Mouse (Mus musculus): ENCODE measurements around the gene Pola1.

Gene Pola1

DNA sequence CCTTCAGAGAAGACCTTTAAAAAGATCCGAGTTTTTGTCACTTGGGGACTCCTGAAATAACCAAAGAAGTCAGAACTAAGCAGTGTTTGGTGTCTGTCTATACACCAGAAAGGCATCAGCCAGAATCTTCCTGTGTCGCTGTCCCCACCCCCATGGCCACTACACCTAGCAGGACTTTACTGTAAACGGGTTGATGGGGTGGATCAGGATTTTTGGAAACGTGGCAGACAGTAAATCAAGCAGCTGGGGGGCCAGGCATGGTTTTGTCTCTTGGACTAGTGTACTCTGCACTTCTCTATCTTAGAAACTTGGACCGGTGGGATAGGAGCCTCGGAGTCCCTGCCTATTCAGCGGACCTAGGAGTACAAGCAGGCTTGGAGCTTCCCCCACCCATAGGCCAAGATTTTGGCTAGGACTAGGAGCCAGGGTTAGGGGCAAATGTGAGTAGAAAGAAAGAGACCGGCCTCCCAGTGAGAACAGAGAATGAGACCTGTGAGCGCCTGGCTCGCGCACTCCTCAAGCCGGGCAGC, 342.0 kb downstream of the Pola1 start:
- in situ Hi-C loops (cut with MseI, MboI) = no loop called here

DNA sequence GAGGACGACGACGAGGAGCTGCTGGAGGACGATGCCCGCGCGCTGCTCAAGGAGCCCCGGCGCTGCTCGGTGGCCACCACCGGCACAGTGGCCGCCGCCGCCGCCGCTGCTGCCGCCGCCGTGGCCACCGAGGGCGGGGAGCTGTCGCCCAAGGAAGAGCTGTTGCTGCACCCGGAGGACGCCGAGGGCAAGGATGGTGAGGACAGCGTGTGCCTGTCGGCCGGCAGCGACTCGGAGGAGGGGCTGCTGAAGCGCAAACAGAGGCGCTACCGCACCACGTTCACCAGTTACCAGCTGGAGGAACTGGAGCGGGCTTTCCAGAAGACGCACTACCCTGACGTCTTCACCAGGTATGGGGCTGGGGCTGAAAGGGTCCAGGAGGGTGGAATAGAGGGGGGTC, 342.9 kb downstream of the Pola1 start:
- in situ Hi-C loops (cut with MseI, MboI) = no loop called here

DNA sequence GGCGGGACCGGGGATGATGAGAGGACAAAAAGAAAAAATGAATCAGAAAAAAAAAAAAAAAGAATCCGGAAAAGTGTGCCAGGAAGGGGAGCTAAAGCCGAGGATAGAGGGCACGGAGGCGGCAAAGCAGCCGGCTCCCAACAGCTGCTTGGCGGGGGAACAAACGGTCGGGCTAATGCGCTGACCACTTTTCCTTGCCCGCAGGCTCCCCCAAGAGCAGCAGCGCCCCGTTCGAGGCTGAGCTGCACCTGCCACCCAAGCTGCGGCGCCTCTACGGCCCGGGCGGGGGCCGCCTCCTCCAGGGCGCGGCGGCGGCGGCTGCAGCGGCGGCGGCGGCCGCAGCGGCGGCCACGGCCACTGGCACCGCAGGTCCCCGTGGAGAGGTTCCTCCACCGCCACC, 343.6 kb downstream of the Pola1 start:
- in situ Hi-C loops (cut with MseI, MboI) = no loop called here

DNA sequence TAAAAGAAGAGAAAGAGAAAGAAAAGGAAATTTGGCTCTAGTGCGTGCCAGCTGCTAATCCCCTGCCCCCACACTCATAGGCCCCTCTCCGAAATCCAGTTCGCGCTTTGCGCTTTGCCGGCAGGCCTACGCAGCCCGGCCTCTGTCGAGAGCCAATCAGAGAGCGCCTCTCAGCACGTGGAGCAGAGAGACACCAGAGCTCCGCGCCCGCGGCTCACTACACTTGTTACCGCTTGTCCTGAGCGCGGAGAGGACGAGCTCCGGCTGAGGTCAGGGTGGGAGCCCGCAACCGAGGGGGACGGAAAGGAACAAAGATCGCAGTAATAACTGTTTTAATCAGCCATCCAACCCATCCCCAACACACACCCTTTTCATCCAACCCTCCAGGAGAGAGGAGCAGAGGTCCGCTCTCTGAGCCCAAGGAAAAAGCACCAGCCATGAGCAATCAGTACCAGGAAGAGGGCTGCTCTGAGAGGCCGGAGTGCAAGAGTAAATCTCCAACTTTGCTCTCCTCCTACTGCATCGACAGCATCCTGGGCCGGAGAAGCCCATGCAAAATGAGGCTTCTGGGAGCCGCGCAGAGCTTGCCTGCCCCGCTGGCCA, 345.6 kb downstream of the Pola1 start, which contains the start of gene Arx:
Gene Arx, plus strand, starts transcription at position 155 of the 603 bp plus-strand sequence.
- in situ Hi-C loops (cut with MseI, MboI) = no loop called here

DNA sequence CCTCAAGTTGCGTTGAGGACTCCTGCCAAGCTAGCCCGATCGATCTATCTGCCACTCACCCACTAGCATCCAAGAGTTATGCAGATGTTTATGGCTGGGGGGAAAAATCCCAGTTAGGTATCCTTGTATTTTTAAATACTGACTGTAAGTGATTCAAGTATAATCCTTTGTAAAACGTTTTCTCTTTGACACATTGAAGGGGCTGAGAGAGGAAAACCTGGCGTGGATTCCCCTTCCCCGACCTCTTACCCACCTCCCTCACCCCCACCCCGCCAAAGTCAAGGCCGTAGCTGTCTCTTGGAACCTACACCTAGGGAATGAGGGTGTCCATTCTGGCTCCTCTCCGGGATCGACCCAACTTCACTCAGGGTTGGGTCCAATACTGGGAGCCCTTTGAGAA, 346.9 kb downstream of the Pola1 start:
- in situ Hi-C loops (cut with MseI, MboI) = no loop called here

DNA sequence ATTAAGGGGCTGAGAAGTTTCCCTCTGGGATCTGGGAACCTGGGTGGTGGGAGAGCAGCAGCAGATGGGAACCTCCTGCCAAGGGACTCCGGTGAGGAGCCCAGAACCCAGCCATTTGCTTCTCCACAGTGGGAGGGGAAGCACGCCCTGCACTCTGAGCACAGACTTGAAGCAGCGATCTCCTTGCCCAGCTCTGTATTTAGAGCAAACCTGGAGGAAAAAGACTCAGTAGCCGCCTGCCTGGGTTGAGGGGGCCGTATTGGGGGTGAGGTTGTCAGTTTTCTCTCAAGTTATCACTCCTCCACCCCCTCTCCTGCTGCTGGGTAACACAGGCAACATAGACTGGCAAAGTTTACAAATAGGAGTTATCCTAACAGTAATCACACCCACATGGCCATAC, 350.2 kb downstream of the Pola1 start:
- in situ Hi-C loops (cut with MseI, MboI) = no loop called here

DNA sequence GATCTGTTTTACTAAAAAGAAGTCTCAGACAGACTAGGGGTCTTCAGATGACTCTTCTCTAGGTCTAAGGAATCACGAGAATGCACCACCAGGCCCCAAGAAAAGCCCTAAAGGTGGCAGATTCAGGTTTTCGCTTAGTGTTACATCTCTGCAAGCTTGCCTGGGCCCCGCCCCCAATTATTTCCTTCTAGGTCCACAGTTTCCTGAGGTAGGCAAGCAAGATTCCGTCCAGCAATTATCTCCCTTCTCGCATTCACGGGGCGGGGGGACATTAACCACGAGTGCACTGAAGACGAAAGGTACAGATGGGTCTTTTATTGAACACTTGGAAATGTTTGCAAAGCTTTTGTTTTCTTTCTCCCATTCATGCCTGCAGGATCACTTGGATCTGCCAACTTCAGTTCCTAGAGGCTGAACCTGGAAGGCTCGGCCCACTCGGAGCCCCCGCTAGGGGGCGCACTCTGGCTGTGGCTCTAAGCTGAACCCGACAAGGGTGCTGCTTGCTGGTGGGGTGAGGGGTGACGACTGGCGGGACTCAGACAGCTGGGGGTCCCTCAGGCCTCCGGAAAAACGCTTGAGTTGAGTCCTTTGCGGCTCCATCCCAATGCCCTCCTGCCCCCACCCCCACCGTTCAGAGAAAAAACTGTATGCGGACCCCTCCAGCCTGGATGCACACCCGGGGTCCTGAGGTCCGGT, 350.8 kb downstream of the Pola1 start:
- in situ Hi-C loops (cut with MseI, MboI) = no loop called here

DNA sequence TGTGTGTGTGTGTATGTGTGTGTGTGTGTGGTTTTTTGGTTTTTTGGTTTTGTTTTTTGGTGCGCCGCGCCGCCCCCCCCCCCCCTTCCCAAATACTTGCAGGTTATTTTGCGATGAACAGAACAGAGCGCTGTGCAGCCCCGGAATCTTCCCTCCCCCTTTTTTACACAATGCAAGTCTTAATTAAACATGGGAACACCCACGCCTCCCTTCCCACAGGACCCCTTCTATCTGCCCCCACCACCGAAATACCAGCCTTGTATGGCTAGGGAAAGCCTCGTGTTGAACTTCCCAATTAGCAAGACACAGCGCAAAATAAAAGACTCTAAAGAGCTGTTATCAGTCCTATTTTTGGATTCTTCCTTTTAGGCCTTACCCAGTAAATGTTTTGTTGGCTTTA, 352.0 kb downstream of the Pola1 start:
- in situ Hi-C loops (cut with MseI, MboI) = no loop called here

DNA sequence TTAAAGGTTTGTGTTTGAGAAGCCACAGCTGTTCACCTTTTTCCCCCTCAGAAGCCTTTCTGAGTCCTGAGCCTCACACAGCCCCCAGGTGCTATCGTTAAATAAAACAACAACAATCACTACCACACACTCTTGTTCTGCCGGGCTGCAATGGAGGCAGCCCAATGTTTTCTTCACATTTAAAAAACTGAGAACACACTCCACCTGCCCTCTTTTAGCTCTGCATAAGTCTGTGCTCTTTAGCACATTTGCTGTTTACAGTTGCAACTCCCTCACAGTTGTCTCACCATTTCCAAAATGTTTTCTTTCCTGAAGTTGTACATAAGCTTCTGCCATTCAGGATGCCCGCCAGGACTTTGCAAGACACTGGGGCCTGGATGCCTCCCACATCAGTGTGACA, 356.3 kb downstream of the Pola1 start:
- in situ Hi-C loops (cut with MseI, MboI) = no loop called here

Measured in mouse trophoblast stem cell (cell line).